Mouse (Mus musculus): ENCODE measurements around the gene Syce2. TPM values are rescaled to one million over a fixed set of nuclear protein-coding genes. Genes with fewer than 3 reads are reported as not detected.
"Not testable (repeated sequence)": the region's sequence is repeated elsewhere in the genome, so short reads cannot be mapped to it uniquely, and the experiment has no call there.

Syce2 gene
- total RNA-seq, 2 experiments from 2014 or later, result 6.9 to 9.4 TPM

DNA sequence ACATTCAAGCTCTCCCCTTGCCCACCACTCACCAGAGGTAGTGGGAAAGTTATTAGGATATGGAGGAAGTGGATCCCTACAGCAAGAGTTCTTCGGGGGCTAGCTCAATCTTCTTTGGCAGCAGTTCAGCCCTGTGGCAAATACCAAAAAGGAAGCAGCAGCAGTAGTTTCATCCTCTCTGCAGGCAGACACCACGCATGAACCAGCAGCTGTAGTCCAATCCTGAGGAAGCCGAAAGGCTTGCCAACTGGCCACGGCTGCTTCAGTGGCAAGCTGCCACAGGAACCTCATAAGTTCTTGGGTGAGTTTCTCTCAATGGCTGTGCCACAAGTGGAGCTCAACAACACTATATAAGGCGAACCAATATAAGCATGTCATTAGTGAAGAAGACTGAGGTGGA is 24.1 kb downstream of the Syce2 start:
- DNase-seq (ENCODE audit: low spot score in 2 of 2), result no peak

DNA sequence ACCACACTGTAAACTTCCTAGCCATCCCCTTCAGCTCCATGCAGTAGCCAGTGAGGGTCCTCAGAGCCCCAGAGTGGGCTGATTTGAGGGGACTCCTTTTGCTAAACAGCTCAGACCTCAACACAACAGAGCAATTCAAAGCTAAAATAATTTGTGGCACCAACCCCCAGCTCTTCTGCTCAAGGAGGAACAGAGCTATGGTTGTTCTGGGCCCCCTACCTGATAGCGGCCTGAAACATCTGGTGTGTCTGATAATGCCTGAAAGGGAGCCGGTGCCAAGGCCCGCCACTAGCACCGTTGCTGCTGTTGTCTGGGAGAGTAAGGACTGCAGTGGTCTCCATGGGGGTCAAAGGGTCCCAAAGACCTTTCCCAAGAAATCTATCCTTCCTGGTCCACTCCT is 29.2 kb downstream of the Syce2 start:
- DNase-seq (ENCODE audit: low spot score in 2 of 2), result no peak

GRCm38 (mm10) chr8:84901752-84902151 is 29.8 kb downstream of the Syce2 start, which contains the start of gene Klf1:
Klf1 (plus strand) TSS chr8:84901928.
- no peak for DNase-seq (ENCODE audit: low spot score in 2 of 2)

GRCm38 (mm10) chr8:84902367-84902919 is 30.5 kb downstream of the Syce2 start:
- DNase-seq (ENCODE audit: low spot score in 2 of 2), result no peak

- DNase-seq (ENCODE audit: low spot score in 2 of 2), result peak; percentile 92 to 94
Measured at GRCm38 (mm10) chr8:84902920-84903661, 31.2 kb downstream of the Syce2 start.

DNA sequence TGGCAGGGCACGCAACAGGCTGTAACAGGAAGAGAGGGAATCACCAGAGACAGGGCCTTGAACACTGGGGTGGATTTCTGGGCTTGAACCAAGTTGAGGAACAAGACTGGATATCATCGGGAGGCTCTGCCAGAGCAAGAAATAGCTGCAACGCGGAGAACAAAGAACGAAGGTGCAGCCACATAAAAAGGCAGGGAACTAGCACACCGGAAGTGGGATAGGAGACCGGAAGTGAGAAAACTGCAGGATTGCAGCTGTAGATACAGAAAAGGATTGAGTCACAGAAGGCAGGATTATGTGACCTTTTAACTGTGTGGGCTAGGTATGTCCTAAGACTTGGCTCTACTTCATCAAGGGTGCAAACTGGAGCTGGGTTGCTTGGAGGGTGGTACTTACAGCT is 32.4 kb downstream of the Syce2 start:
- no peak for DNase-seq (ENCODE audit: low spot score in 2 of 2)

GRCm38 (mm10) chr8:84907037-84907436 is 35.1 kb downstream of the Syce2 start:
- DNase-seq (ENCODE audit: low spot score in 2 of 2), result no peak

DNA sequence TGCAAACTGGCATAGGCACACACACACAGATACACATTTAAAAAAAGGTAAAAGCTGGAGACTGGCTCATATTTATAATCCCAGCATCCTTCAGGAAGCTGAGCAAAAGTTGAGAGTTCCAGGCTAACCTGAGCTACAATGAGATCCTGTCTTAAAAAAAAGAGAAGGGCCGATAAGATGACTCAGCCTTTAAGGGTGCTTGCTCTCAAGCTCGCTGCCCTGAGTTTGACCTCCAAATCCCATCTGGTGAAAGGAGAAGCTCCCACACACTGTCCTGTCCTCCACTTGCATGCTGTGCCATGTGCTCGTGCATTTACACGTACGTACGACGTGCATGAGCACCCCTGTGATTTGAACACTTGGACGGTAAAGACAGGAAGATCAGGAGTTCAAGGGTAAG is 35.6 kb downstream of the Syce2 start:
- DNase-seq (ENCODE audit: low spot score in 2 of 2), result no peak

- DNase-seq (ENCODE audit: low spot score in 2 of 2), result not testable (repeated sequence)
Measured at GRCm38 (mm10) chr8:84907979-84908378, 36.1 kb downstream of the Syce2 start.

- peak; percentile 88 to 89 for DNase-seq (ENCODE audit: low spot score in 2 of 2)
Measured at GRCm38 (mm10) chr8:84908421-84909161, 36.7 kb downstream of the Syce2 start, which contains the start of gene Dnase2a. Dnase2a (plus strand) TSS chr8:84908560.

- DNase-seq (ENCODE audit: low spot score in 2 of 2), result no peak
Measured at GRCm38 (mm10) chr8:84909162-84909767, 37.4 kb downstream of the Syce2 start.

DNA sequence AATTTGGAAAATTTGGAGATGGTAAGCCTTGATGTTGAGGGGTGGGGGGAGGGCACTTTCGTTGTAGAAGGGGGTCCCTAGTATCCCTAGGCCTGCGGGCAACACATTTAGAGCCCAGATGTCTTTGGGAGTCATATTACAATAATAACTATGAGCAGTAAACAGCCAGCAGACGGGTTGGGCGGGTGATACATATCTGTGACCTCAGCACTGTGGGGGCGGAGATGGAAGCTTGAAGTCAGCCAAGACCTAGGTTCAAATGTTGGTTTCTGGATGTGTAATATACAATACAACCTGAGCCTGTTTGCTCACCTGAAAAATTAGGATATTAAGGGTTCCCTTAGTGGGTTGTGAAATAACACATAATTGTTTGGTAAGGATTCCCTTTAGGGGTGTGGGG is 38.0 kb downstream of the Syce2 start:
- DNase-seq (ENCODE audit: low spot score in 2 of 2), result no peak

DNA sequence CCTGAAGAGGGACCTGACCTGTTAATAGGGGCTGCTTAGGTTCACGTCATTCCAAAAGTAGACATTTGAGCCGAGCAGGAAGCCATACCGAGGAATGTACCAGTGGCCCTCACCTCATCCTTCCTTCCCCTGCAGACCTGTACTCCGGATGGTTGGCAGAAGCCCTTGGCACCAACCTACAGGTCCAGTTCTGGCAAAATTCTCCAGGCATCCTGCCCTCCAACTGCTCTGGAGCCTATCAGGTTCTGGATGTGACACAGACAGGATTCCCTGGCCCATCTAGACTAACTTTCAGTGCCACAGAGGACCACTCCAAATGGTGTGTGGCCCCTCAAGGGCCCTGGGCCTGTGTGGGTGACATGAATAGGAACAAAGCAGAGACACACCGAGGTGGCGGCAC is 38.6 kb downstream of the Syce2 start:
- no peak for DNase-seq (ENCODE audit: low spot score in 2 of 2)

GRCm38 (mm10) chr8:84911854-84912253 is 39.9 kb downstream of the Syce2 start:
- DNase-seq (ENCODE audit: low spot score in 2 of 2), result no peak

DNA sequence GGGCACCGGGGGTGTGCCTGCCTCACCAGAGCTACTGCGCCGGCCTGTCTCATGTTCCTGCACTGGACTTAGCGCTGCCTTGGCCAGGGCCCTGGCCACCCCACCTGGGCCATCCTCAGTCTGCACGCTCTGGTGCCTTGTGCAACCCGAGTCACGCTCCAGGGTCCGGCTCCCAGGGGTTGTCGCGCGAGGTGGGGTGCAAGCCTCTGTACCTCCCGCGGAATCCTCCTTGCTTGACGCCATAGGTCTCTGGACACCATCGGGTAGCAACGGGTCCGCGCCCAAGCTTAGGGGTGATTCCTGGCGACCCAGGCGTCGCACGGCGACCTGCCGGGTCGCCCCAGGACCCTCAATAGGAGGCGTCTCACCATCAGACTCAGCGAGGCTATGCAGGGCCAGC is 40.5 kb downstream of the Syce2 start:
- no peak for DNase-seq (ENCODE audit: low spot score in 2 of 2)

GRCm38 (mm10) chr8:84912895-84913501 is 41.1 kb downstream of the Syce2 start:
- peak; percentile 62 to 67 for DNase-seq (ENCODE audit: low spot score in 2 of 2)

DNA sequence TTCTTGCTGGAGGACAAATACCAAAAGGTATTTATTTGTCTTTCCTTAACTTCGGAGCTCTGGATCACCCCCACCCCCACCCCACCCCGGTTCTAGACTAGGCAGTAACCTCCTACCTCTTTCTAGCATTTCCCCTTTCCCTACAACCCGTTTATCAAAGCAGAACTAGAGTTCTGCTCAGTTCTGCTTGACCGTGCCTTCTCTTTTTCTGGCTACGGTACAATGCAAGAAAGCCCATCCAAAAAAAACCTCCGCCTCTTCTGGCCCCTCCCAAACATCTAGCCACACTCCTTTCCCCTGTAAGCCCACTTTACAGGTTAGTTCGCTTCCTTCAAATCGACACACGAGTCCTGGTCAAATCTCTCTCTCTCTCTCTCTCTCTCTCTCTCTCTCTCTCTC is 41.6 kb downstream of the Syce2 start:
- no peak for DNase-seq (ENCODE audit: low spot score in 2 of 2)

GRCm38 (mm10) chr8:84913960-84914359 is 42.0 kb downstream of the Syce2 start:
- DNase-seq (ENCODE audit: low spot score in 2 of 2), result no peak

DNA sequence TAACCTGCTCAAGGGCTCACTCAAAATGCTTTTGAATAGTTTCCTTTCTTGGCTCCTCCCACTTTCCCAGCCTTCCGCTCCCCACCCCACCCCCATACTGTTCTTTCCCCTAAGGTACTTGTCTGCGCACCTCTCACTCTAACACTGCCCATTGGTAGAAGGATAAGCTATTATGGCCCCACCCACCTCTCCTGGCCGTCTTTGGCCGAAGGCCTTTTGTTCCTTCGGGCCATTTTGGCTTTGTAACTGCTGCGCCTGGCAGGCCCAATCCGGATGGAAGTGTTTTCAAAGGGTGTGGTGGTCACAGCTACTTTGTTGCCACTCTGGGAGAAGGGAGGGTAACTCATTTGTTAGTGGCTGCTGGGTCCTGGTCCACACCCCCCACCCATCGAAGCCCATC is 43.4 kb downstream of the Syce2 start:
- no peak for DNase-seq (ENCODE audit: low spot score in 2 of 2)

DNA sequence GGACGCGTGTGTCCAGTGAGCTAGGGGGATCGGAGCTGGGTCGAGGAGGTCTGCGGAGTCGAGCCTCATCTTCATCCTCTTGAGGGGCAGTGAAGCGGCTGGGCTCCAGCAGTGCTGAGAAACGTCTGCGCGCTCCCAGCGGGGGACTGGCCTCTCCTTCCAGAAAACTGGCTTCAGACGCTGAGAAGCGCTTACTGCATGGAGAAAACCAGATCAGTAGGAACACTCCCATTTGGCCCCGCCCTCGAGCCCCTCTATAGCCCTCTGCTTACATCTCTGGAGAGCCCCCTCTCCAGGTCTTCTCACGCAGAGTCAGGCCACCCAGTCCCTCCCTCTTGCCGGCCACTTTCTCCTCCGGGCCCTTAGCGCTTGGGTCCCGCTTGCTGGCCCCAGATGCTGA is 45.9 kb downstream of the Syce2 start:
- no peak for DNase-seq (ENCODE audit: low spot score in 2 of 2)

DNA sequence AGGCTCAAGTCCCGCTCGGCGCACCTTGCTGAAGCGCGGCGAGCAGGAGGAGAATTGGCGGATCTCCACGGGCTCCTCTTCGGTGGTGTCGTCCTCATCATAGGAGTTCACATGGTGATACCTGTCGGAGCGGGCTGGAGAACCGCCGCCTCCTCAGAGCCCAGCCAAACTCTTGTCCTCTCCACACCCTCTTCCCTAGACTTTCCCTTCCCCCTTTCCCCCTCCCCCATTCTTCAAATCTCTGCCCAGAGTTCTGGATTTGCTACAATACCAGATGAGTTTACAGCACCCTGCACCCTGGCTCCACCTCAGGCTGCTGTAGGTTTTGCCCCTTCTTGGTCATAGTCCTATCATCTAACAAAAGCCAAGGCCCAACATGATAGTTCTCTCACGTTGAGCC is 46.7 kb downstream of the Syce2 start:
- DNase-seq (ENCODE audit: low spot score in 2 of 2), result no peak
